Mouse (Mus musculus): Measurements from ENCODE around the gene Opa3. TPM values are rescaled to one million over a fixed set of nuclear protein-coding genes. Genes with fewer than 3 reads are reported as not detected.

Gene Opa3
- polyA plus RNA-seq (2015; fragmentation: Nextera tagmentation; extraction: Ambion mirVana), result 33.3 and 38.2 TPM in 2 replicates

DNA sequence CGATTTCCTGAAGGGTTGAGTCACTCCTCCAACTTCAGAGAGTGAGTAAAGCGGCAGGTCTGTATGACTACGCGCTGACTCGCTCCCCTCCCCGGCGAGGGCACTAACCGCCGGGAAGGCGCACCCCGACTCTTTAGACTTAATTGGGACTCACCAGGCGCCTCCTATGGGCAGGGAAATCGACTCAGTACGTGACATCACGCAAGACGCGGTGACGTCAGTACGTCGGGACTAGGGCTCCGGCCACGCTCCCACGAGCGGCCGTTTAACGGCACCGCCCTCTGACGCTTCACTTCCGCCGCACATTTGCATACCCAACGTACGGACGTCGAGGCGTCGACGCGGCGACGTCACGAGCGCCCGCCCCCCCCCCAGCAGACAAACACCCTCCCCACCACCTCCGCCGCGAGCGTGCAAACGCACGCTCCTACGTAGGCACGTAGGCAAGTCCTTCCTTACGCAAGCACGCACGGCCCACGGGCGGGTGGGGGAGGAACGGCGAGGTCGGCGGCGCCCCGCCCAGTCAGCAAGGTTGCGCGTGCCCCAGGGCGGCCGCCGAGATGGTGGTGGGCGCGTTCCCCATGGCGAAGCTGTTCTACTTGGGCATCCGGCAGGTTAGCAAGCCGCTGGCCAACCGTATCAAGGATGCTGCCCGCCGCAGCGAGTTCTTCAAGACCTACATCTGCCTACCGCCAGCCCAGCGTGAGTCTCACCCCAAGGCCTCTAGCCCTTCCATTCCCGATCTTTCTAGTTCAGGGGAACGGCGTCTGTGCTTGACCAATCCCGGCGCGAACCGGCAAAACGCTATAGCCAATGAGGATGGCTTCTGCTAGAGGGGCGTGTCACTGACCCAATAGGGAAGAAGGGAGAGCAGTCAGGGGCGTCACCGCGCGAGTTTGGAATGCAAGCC, at the start of gene Opa3:
TSS of gene Opa3 (plus strand) at position 452 of the 910 bp plus-strand sequence.

DNA sequence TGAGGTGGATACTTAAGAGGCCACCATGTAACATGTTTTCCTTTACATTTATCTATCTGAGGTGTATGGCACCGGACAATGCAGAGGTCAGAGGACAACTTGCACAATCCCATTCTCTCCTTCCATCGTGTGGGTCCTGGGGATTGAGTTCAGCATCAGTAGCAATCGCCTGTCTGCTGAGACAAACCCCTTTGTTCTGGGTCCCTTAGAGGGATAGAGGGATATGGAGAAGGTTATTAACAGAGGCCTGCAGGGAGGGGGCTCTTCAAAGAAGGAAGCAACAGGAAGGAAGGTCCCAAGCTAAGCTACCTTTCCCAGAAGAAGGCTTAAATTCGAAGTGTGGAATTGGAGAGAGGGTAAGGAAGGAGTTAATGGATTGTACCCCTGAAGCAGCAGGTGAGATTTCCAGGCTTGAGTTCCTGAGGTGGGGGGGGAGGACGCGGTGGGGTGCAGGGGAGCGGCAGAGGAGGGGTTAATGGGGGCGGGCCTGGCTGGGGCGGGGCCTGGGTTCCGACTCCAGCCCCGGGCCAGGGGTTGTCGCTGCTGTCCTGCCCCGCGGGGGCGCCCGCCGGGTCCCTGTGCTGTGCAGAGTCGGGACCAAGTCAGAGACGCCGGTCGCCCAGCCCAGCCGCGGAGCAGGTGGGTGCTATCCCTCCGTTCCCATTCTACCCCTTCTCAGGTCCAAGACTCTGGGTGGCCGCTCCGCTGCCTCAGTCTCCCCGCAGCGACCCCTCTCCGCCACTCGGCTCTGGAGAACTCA, 16.0 kb upstream of the Opa3 start, which contains the start of gene Gpr4:
TSS of gene Gpr4 (plus strand) at position 543 of the 760 bp plus-strand sequence.

DNA sequence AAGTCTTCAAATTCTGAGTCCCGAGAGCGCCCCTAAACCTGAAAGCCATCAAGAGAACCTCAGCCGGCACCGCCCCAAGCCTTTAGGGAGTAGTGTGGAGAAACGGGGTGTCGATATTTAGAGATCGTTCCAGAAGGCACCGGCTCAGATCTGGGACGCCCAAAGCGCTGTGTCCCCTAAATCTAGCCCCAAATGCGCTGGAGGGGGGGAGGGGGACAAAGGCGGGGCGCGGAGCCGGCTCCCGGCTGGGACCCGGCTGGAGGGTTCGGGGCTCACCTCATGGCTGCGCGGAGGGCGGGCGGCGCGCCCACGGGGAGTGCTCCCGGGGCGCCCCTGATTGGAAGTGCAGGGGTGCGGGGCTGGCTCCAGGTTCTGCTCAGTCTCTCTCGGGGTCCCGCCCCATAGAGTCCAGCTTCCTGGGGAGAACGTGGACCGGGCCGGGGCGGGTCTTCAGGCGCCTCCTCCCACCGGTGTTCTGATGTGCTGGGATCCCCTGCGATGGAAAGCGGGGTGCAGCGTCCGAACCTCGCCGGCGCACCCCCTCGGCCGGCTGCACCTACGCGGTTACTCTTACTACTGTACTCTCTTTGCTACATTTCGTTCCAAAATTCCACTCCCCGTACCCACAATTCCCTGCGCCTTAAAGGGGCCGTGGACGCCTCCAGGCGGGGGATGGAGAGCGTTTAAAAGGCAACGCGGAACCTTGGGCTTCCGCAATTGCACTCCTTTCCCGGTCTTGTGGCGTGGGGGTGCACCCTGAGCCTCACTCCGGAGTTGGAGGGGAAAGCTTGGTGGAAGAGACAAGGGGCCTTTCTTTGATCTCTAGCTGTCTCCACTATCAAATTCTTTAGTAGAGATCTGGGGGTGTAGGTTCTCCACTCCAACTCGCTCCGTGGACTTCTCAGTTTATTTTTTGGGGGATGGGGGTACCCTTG, 43.4 kb downstream of the Opa3 start, which contains the start of gene Vasp:
TSS of gene Vasp (minus strand) at position 580 of the 935 bp plus-strand sequence.

DNA sequence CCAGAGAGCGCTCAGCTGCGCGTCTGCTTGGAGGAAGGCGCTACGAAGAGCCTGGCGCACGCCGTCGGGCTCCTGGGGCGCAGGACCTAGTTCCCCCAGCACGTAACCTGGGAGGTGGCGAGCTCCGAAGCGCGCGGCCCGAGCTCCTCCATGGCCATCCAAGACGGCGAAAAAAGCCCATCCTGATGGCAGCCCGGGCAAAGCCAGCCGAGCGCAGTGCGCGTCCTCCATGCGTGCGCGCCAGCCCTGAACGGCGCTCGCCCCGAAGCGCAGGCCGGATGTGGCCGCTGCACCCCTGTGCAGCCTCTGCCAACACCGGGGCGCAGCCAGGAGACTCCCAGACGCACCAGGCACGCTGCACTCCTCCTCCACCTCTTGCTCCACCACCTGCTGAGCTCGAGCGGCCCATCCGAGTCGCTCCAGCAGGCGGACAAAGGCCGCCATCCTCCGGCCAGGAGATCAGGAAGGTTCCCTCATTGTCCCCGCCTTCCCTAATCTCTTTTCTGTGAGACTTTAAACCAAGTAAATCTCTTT, 51.5 kb downstream of the Opa3 start, which contains the start of gene Ppm1n:
TSS of gene Ppm1n (minus strand) at position 484 of the 534 bp plus-strand sequence.

DNA sequence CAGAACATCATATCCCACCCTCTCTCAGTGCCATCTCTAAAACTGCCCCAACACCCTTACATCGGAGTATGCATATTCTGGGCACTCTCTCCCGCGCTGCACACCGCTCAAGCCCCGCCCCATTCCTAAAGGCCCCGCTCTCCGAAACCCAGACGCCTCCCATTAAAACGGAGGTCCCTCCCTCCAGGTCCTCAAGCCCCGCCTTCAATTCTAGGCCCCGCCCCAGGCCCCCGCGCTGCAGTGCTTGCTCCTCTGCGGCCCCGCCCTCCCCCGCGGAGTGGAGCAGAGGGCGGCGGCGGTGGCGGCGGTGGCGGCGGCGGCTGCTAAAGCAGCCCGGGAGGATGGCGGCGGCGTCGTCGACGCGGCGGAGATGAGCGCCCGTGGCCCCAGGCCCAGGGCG, 54.3 kb downstream of the Opa3 start, which contains the start of gene Rtn2:
TSS of gene Rtn2 (plus strand) at position 240 of the 400 bp plus-strand sequence.

MicroRNAs encoded within 50 kb of the gene (microRNA counts, 519-probe panel; counts per million panel counts)
- 40.5 counts per million for microRNA mmu-miR-330

Small RNA genes within 50 kb of the gene (microRNA-seq; reads per million reads assigned to microRNA genes)
- 689 reads per million, percentile 71 among the genes with 10 or more reads in this experiment for gene Mir330

Other genes with a start within 250 kb of the Opa3 start
- 0.90 and 1.1 TPM in 2 replicates for gene Nanos2, start 240.9 kb upstream of the Opa3 start, polyA plus RNA-seq (2015; fragmentation: Nextera tagmentation; extraction: Ambion mirVana)
- 12.1 and 12.5 TPM in 2 replicates for gene Mypop, start 237.1 kb upstream of the Opa3 start, polyA plus RNA-seq (2015; fragmentation: Nextera tagmentation; extraction: Ambion mirVana)
- 29.7 and 30.6 TPM in 2 replicates for gene Irf2bp1, start 224.3 kb upstream of the Opa3 start, polyA plus RNA-seq (2015; fragmentation: Nextera tagmentation; extraction: Ambion mirVana)
- gene Foxa3, start 204.8 kb upstream of the Opa3 start, polyA plus RNA-seq (2015; fragmentation: Nextera tagmentation; extraction: Ambion mirVana), result not detected in 2 replicates
- 18.4 and 21.6 TPM in 2 replicates for gene Sympk, start 204.0 kb upstream of the Opa3 start, polyA plus RNA-seq (2015; fragmentation: Nextera tagmentation; extraction: Ambion mirVana)
- gene Rsph6a, start 173.6 kb upstream of the Opa3 start, polyA plus RNA-seq (2015; fragmentation: Nextera tagmentation; extraction: Ambion mirVana), result 0.35 and 0.36 TPM in 2 replicates
- gene Dmwd, start 152.1 kb upstream of the Opa3 start, polyA plus RNA-seq (2015; fragmentation: Nextera tagmentation; extraction: Ambion mirVana), result 48.3 and 65.5 TPM in 2 replicates
- gene Dmpk, start 144.5 kb upstream of the Opa3 start, polyA plus RNA-seq (2015; fragmentation: Nextera tagmentation; extraction: Ambion mirVana), result 7.8 TPM in 2 replicates
- gene Six5, start 133.7 kb upstream of the Opa3 start, polyA plus RNA-seq (2015; fragmentation: Nextera tagmentation; extraction: Ambion mirVana), result 1.9 and 2.0 TPM in 2 replicates
- gene Gm4969, start 110.0 kb upstream of the Opa3 start, polyA plus RNA-seq (2015; fragmentation: Nextera tagmentation; extraction: Ambion mirVana), result 6.2 and 6.3 TPM in 2 replicates
- gene Fbxo46, start 108.5 kb upstream of the Opa3 start, polyA plus RNA-seq (2015; fragmentation: Nextera tagmentation; extraction: Ambion mirVana), result 10.3 and 11.0 TPM in 2 replicates
- gene Qpctl, start 79.0 kb upstream of the Opa3 start, polyA plus RNA-seq (2015; fragmentation: Nextera tagmentation; extraction: Ambion mirVana), result 25.2 and 26.6 TPM in 2 replicates
- gene Snrpd2, start 78.6 kb upstream of the Opa3 start, polyA plus RNA-seq (2015; fragmentation: Nextera tagmentation; extraction: Ambion mirVana), result 115 and 116 TPM in 2 replicates
- 0.84 and 1.1 TPM in 2 replicates for gene Gipr, start 62.2 kb upstream of the Opa3 start, polyA plus RNA-seq (2015; fragmentation: Nextera tagmentation; extraction: Ambion mirVana)
- gene Eml2, start 51.9 kb upstream of the Opa3 start, polyA plus RNA-seq (2015; fragmentation: Nextera tagmentation; extraction: Ambion mirVana), result 26.8 and 28.3 TPM in 2 replicates
- gene Gpr4, start 15.8 kb upstream of the Opa3 start, polyA plus RNA-seq (2015; fragmentation: Nextera tagmentation; extraction: Ambion mirVana), result 5.1 and 5.6 TPM in 2 replicates
- 31.8 and 36.1 TPM in 2 replicates for gene Vasp, start 43.5 kb downstream of the Opa3 start, polyA plus RNA-seq (2015; fragmentation: Nextera tagmentation; extraction: Ambion mirVana)
- 1.1 and 2.7 TPM in 2 replicates for gene Ppm1n, start 51.7 kb downstream of the Opa3 start, polyA plus RNA-seq (2015; fragmentation: Nextera tagmentation; extraction: Ambion mirVana)
- gene Rtn2, start 54.3 kb downstream of the Opa3 start, polyA plus RNA-seq (2015; fragmentation: Nextera tagmentation; extraction: Ambion mirVana), result 119 and 126 TPM in 2 replicates
- gene Fosb, start 81.7 kb downstream of the Opa3 start, polyA plus RNA-seq (2015; fragmentation: Nextera tagmentation; extraction: Ambion mirVana), result 0.13 and 0.23 TPM in 2 replicates
- 72.6 and 76.5 TPM in 2 replicates for gene Ercc1, start 116.4 kb downstream of the Opa3 start, polyA plus RNA-seq (2015; fragmentation: Nextera tagmentation; extraction: Ambion mirVana)
- 19.8 and 23.3 TPM in 2 replicates for gene Cd3eap, start 131.1 kb downstream of the Opa3 start, polyA plus RNA-seq (2015; fragmentation: Nextera tagmentation; extraction: Ambion mirVana)
- gene Ppp1r13l, start 131.4 kb downstream of the Opa3 start, polyA plus RNA-seq (2015; fragmentation: Nextera tagmentation; extraction: Ambion mirVana), result 1.0 and 1.2 TPM in 2 replicates
- 13.1 and 15.2 TPM in 2 replicates for gene Ercc2, start 153.7 kb downstream of the Opa3 start, polyA plus RNA-seq (2015; fragmentation: Nextera tagmentation; extraction: Ambion mirVana)
- gene Klc3, start 175.8 kb downstream of the Opa3 start, polyA plus RNA-seq (2015; fragmentation: Nextera tagmentation; extraction: Ambion mirVana), result 1.0 and 1.9 TPM in 2 replicates
- gene Ckm, start 176.4 kb downstream of the Opa3 start, polyA plus RNA-seq (2015; fragmentation: Nextera tagmentation; extraction: Ambion mirVana), result 5.1 and 5.3 TPM in 2 replicates
- 20.9 and 23.9 TPM in 2 replicates for gene Mark4, start 230.5 kb downstream of the Opa3 start, polyA plus RNA-seq (2015; fragmentation: Nextera tagmentation; extraction: Ambion mirVana)
- gene Exoc3l2, start 235.0 kb downstream of the Opa3 start, polyA plus RNA-seq (2015; fragmentation: Nextera tagmentation; extraction: Ambion mirVana), result 3.6 and 3.9 TPM in 2 replicates